Mouse (Mus musculus): ENCODE results near the gene Dus4l.

Gene Dus4l

DNA sequence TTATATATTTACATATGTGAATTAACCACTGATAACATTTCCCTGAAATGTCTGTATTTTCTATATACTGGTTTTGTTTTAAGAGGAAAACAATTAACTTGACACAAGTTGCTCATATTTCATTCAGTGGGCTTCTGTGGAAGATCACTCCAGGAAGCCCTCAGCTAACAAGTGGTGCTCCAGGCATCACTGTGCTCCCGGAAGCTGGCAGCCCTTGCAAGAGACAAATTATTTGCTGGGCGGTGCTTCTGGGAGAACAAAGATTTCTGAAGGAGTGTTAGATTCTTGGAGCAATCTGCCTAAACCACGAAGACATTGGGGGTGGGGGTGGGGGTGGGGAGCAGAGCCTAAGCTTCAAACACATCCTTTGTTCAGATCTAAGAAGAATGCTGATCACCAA lies 62.6 kb downstream of the Dus4l start:
- no peak for DNase-seq (ENCODE audit: low read depth, low spot score)

Data from retina, postnatal 7 days (tissue).